Mouse (Mus musculus) heart, adult 2 months (tissue): ENCODE data around the gene Tmed11.

Experiments used
- CTCF ChIP-seq: fragments of 200-600 bp; IDR thresholded peaks from 2 replicates; pipeline ENCODE4 v1.8.1; 2022; ENCODE audit warnings: antibody characterized with exemption, mild to moderate bottlenecking, moderate library complexity
- POLR2A ChIP-seq: fragments of 200-500 bp; IDR thresholded peaks from 2 replicates; pipeline ENCODE4 v1.6.1; 2011; ENCODE audit warnings: mild to moderate bottlenecking, low read depth, low read length, control low read depth; ENCODE audit not compliant: insufficient read depth

DNA sequence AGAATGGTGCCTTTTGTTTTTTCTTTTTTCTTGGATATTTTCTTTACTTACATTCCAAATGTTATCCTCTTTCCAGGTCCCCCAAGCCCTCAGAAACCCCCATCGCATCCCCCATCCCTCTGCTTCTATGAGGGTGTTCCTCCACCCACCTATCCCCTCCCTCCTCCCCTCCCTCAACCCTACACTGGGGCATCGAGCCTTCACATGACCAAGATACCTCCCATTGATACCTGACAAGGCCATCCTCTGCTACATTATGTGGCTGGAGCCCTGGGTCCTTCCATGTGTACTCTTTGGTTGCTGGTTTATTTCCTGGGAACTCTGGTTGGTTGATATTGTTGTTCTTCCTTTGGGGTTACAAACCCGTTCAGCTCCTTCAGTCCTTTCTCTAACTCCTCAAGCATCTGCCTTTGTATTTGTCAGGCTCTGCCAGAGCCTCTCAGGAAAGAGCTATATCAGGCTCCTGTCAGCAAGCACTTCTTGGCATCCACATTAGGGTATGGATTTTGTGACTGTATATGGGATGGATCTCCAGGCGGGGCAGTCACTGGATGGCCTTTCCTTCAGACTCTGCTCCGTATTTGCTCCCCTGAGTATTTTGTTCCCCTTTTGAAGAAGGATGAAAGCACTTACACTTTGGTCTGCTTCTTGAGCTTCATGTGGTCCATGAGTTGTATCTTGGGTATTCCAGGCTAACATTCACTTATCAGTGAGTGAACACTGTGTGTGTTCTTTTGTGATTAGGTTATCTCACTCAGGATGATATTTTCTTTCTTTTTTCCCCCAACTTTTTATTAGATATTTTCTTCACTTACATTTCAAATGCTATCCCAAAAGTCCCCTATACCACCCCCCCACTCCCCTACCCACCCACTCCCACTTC is 44.6 kb downstream of the Tmed11 start:
- TF ChIP-seq POLR2A (no peak), CTCF (no peak)
